Mouse (Mus musculus) natural killer cell, adult 2 months (primary cell): ENCODE measurements around the gene Btbd3.

ENCODE experiments used
- DNase-seq, 2 experiments: peaks; one replicate each; pipeline ENCODE4 v3.0.0; 2022; ENCODE audit warnings: low spot score in 2 of 2

Btbd3 gene

DNA sequence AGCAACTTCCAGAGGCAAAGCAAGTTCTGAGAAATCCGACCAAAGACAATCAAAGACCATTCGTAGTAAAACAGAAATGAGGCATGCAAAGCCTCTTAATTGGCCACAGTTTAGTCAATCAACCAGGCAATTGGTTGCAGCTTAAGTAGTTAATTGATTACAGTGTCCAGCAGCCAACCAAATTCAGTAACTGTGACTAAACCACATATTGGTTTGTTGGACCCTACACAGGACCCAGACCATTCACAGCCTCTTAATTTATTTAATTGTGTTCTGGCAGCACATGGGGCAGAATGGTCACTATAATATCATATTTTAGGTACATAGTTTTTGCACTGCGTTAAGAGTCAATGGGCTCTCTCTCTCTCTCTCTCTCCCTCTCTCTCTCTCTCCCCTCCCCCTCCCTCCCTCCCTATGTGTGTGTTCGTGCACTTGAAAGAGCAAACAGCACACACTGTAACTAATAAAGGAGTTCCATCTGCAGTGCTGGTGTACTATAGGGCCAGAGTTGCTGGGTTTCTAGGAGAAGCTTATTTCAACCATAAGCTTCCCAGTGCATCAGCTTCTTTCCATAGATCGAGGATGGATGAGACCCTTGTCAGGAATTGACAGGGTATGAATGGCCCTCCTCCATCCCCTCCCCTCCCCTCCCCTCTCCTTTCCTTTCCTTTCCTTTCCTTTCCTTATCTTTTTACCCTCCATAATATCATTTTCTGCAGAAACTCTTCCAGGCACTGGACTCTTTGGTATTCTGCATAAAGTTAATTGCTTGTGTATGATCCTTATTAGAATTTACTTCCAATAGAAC, 275.0 kb downstream of the Btbd3 start:
- no peak for DNase-seq

DNA sequence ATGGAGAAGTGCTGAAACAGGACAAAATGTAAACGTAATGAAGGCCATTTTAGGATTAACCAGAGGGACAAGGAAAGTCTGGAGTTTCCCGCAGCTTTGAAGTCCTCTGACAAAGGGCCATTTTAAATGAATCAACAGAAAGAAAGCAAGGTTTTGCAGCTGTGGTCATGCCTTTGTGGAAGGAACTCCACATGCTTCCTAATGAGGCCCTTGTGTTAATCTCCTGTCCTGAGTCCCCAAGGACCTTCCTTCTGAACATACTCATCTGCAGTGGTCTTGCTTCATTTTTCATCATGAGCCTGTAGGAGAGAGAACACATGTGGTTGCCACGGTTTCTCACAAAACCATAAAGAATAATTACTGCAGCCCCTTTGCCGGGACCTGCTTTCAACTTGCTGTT, 275.6 kb downstream of the Btbd3 start:
- DNase-seq = no peak

DNA sequence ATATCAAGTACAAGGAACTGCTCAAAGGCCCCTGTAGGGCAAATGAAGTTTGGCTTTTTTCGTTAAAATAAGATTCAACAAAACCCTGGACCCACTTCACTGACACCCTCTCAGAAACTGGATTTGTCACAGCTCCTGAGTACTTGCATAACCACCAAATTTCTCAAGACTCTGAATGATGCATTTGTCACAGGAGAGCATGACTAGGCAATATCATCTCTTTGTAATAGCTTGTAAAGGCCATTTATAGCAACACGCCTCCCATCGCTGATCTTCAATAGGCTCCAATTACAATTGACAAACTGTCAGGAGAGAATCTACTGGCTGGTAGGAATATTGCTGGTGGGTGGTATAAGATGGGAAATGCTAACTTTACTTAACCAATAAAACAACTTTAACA, 283.3 kb downstream of the Btbd3 start:
- DNase-seq = no peak

- no peak for DNase-seq
Measured at GRCm38 (mm10) chr2:138548990-138549389, 292.6 kb downstream of the Btbd3 start.

DNA sequence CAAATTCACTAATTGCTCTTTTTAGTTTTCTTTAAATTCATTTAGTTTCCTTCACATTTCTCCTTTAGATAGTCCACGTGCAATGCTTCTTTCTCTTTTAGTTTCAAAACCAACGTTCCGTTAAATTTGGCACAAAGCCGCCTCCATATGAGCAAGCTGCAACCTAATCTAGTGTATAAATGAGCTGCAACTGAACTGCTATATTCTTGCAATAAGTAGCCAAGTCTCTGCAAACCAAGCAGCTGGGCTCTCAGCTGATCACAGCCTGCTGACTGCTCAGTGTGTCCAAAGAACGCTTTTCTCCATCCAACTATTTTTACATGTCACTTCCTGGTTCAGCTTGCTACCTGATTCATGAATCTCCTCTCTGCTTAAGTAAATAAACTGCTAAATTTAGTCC, 295.2 kb downstream of the Btbd3 start:
- no peak for DNase-seq

DNA sequence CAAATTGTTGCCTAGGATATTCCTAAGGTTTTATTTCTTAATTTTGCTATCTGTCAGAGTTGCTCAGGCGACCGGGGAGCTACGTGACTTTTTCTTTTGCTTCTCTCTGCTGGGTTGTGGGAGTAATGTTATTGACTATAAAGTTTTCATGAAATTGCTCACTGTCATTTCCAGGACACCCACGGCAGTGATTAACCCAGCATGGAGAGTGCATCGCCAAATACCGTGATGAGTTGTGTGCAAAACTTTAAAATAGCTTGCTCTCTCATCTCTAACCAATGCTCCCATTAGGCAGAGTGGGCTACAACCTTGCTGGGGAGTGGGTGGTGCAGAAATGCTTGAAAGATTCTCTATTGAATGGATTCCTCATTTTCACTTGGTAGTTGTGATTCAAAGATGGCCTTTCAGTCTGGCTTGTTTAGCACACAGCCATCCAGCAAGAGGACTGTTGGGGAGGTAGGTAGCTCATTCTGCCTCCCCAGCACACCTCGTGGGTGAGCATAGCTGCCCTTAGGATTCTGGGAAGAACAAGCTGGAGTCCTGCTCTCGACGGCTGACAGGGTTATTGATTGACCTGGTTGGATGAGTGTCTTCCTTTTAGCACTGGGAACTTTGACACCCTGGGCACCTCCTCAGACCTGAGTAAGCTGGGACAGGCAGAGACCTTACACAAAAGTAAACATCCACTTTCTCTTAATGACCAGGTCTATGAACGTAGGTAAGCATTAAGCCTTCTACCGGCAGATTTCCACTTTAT, 298.9 kb downstream of the Btbd3 start:
- no peak for DNase-seq

DNA sequence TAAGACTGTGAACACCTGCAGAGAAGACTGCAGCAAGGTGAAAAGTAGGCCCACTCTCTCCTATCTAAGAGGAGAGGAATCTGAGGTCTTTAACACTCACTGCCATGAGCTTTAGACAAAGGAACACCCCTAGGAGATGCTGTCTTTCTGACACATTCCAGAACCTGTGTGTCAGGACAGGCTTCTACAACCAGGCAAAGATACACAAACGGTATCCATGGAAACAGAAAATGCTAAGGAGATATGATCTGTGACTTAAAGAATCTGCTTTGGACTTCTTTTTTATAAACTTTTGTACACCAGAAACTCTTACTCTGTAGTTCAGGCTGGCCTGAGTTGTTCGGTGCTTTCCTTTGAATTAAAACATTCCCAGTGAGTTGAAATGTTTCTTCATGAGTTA, 329.6 kb downstream of the Btbd3 start:
- DNase-seq = no peak

GRCm38 (mm10) chr2:138587335-138587734, 331.0 kb downstream of the Btbd3 start:
- DNase-seq = no peak

DNA sequence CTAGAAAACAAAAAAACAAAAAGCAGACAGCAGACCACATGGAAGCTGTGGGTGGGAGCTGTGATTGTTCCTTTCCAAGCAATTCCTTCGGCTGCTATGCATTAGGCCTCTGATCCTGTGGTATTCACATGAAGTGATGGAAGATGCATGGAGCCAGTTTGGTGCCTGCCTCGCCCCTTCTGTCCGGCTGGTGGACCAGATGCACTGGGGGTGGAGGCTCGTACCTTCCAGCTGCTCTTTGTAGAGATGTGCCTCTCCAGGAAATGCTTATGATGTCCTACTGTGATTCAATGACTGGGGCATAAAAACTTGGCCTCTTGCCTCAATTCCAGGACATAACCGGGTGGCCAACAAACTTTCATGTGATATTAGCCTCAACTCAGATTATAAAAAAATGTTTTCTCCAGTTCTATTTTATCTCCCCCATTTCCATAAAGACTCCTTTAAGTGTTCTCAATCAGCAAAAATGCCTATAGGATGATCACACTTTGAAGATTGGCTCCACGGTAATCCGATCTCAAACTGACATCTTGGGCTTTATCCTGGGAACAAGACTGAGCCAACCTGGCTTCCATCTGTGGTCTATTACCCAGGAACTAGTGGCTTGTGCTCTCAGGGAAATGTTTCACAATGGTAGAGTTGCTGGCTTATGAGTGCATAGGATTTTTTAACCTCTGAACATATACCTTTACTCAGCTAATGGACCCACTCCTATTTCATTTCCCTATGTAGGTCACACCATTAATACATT, 331.6 kb downstream of the Btbd3 start:
- DNase-seq = no peak

DNA sequence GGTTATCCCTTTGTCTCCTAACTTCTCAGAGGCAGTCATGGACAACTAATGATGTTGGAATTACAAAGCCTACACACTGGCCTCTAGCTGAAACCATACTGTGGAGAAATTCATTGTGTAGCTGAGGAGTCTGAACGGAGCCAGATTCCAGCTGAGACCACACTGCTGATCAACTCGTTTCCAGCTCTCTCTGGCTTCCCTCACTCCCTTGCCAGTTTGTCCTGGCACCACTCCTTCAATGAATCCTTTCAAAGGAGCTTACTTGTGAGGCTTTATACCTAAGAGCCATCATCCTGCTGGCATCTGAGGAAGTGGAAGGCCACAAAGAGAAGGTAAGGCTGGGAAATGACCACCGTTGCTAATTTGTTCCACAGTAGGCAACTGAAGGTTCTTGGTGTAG, 332.7 kb downstream of the Btbd3 start:
- no peak for DNase-seq

- DNase-seq = no peak
Measured at GRCm38 (mm10) chr2:138590307-138590706, 333.9 kb downstream of the Btbd3 start.

DNA sequence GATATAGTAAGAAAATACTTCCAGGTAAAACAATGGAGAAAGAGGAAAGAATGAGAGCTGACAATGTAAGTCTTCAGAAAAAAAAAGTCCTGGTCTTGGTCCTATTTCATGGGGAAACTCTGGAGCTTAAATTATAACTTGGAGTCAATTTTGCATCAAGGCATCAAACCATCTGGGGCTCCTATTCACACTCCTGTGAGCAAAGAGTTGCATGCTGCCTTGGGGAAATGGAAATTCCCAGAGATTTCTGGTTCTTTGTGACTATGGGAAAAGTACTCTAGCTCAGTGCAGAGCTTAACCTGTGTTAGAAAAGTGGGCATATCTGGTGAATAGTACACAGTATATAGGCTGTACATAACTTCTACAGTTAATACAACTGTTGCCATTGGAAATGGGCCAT, 356.0 kb downstream of the Btbd3 start:
- DNase-seq = no peak

- DNase-seq = no peak
Measured at GRCm38 (mm10) chr2:138617501-138617900, 361.1 kb downstream of the Btbd3 start.
